Mouse (Mus musculus) neural tube, embryonic 15.5 days (tissue): ENCODE measurements around the gene Naa10. TPM values are rescaled to one million over a fixed set of nuclear protein-coding genes. Genes with fewer than 3 reads are reported as not detected.

ENCODE experiments used
- ATAC-seq: fragments of 200-750 bp; cut with Nextera tagmentation; 2 replicates; pipeline ENCODE4 v1.8.0; 2017; ENCODE audit warnings: mild to moderate bottlenecking, moderate TSS enrichment, moderate library complexity; ENCODE audit not compliant: low FRiP score
- H3K27ac ChIP-seq: fragments of 300-500 bp; sonication (generic); replicated peaks from 2 replicates; pipeline ENCODE4 v1.5.1; 2015; ENCODE audit warnings: mild to moderate bottlenecking, inconsistent platforms
- H3K27me3 ChIP-seq: fragments of 300-500 bp; sonication (generic); replicated peaks from 2 replicates; pipeline ENCODE4 v1.6.1; 2015; ENCODE audit warnings: inconsistent platforms
- H3K36me3 ChIP-seq: fragments of 300-500 bp; sonication (generic); 2 replicates; pipeline ENCODE4 v1.6.1; 2015; ENCODE audit warnings: inconsistent platforms
- H3K4me1 ChIP-seq: fragments of 300-500 bp; sonication (generic); 2 replicates; pipeline ENCODE4 v1.6.1; 2015; ENCODE audit warnings: inconsistent platforms
- H3K4me2 ChIP-seq: fragments of 300-500 bp; sonication (generic); 2 replicates; pipeline ENCODE4 v1.6.1; 2015; ENCODE audit warnings: inconsistent platforms, mild to moderate bottlenecking, moderate library complexity
- H3K4me3 ChIP-seq: fragments of 300-500 bp; sonication (generic); replicated peaks from 2 replicates; pipeline ENCODE4 v1.5.1; 2015; ENCODE audit warnings: mild to moderate bottlenecking, inconsistent platforms
- H3K9ac ChIP-seq: fragments of 300-500 bp; sonication (generic); replicated peaks from 2 replicates; pipeline ENCODE4 v1.6.1; 2015; ENCODE audit warnings: mild to moderate bottlenecking, inconsistent platforms
- H3K9me3 ChIP-seq: fragments of 300-500 bp; sonication (generic); replicated peaks from 2 replicates; pipeline ENCODE4 v1.6.1; 2016; ENCODE audit warnings: inconsistent platforms
- WGBS: fragments of 180-500 bp; shearing (Covaris S2); methylation state at CpG from one replicate; pipeline ENCODE4 v1.1.7; 2015; ENCODE audit warnings: mixed read lengths; 5-methylcytosine and 5-hydroxymethylcytosine counted together
- polyA plus RNA-seq: library from polyadenylated mRNA; unstranded; fragments of >200 nt; fragmentation: Nextera tagmentation; extraction: Ambion mirVana; gene quantifications from 2 replicates; pipeline ENCODE4 v1.2.1, GENCODE M21; 2015

Gene Naa10
- polyA plus RNA-seq, 1 experiment from 2014 or later, result 110 TPM

GRCm38 (mm10) chrX:73948647-73949046, 26.9 kb upstream of the Naa10 start:
- WGBS, result 23% methylated on average over 4 of the region's 4 CpGs
- Histone ChIP-seq H3K4me1 (no peaks in the 10 kb centered on the region), H3K4me2 (no peak overlapping the region), H3K27me3 (no peaks in the 10 kb centered on the region), H3K9ac (no peak overlapping the region), H3K9me3 (no peaks in the 10 kb centered on the region), H3K27ac (no peak overlapping the region), H3K36me3 (peaks cover 84% of the 10 kb centered on the region), H3K4me3 (no peak overlapping the region)
- peak; percentile 53; the same call in 1 of the 2 replicates for ATAC-seq

- Histone ChIP-seq H3K36me3 (peaks cover 75% of the 10 kb centered on the region), H3K4me1 (no peaks in the 10 kb centered on the region)
Measured at GRCm38 (mm10) chrX:73946896-73947295, 25.2 kb upstream of the Naa10 start.

GRCm38 (mm10) chrX:73942294-73942693, 20.6 kb upstream of the Naa10 start:
- Histone ChIP-seq H3K27ac (no peak overlapping the region), H3K36me3 (peaks cover 45% of the 10 kb centered on the region), H3K27me3 (no peaks in the 10 kb centered on the region), H3K9ac (no peak overlapping the region), H3K4me3 (no peak overlapping the region), H3K4me2 (no peak overlapping the region), H3K9me3 (no peaks in the 10 kb centered on the region), H3K4me1 (no peaks in the 10 kb centered on the region)
- WGBS, result 85% methylated on average over 2 of the region's 2 CpGs
- no peak for ATAC-seq

More at GRCm38 (mm10) chrX:73946896-73947295, 25.2 kb upstream of the Naa10 start:
- Histone ChIP-seq H3K9ac (no peak overlapping the region), H3K27me3 (no peaks in the 10 kb centered on the region), H3K27ac (no peak overlapping the region), H3K9me3 (no peaks in the 10 kb centered on the region), H3K4me3 (no peak overlapping the region), H3K4me2 (no peak overlapping the region)
- no peak for ATAC-seq
- 75% methylated on average over 6 of the region's 6 CpGs for WGBS

- no peaks in the 10 kb centered on the region for H3K4me1 ChIP-seq
- ATAC-seq, result no peak
- no peak overlapping the region for H3K9ac ChIP-seq
- H3K4me2 ChIP-seq, result no peak overlapping the region
- no peaks in the 10 kb centered on the region for H3K27me3 ChIP-seq
- H3K9me3 ChIP-seq, result no peaks in the 10 kb centered on the region
- H3K36me3 ChIP-seq, result peaks cover 40% of the 10 kb centered on the region
- no peak overlapping the region for H3K27ac ChIP-seq
- no peak overlapping the region for H3K4me3 ChIP-seq
- 85% methylated on average over 2 of the region's 2 CpGs for WGBS
Measured at GRCm38 (mm10) chrX:73941860-73942259, 20.1 kb upstream of the Naa10 start.

GRCm38 (mm10) chrX:73931871-73932270, 10.1 kb upstream of the Naa10 start:
- Histone ChIP-seq H3K4me2 (no peak overlapping the region), H3K27me3 (no peaks in the 10 kb centered on the region), H3K4me1 (no peaks in the 10 kb centered on the region), H3K9me3 (no peaks in the 10 kb centered on the region), H3K4me3 (no peak overlapping the region), H3K27ac (no peak overlapping the region), H3K36me3 (no peaks in the 10 kb centered on the region), H3K9ac (no peak overlapping the region)
- WGBS, result 85% methylated on average over 2 of the region's 2 CpGs
- ATAC-seq, result no peak

GRCm38 (mm10) chrX:73930402-73931062, 8.8 kb upstream of the Naa10 start, which contains the start of gene Renbp:
Renbp (minus strand) TSS chrX:73930850.
- no peaks in the 10 kb centered on the region for H3K36me3 ChIP-seq
- no peak within 1 kb of the TSS for H3K27ac ChIP-seq
- no peak for ATAC-seq
- 40% methylated on average over 17 of the region's 17 CpGs for WGBS
- no peak within 1 kb of the TSS for H3K9ac ChIP-seq
- H3K4me2 ChIP-seq, result peak within 1 kb of the TSS; percentile 33
- peak within 1 kb of the TSS; percentile 17; the same call in 1 of the 2 replicates for H3K4me3 ChIP-seq
- no peaks in the 10 kb centered on the region for H3K9me3 ChIP-seq
- H3K27me3 ChIP-seq, result no peaks in the 10 kb centered on the region
- H3K4me1 ChIP-seq, result no peaks in the 10 kb centered on the region

- Histone ChIP-seq H3K9me3 (no peaks in the 10 kb centered on the region), H3K27ac (peak overlapping the region; percentile 82), H3K36me3 (no peaks in the 10 kb centered on the region), H3K4me1 (peaks cover 10% of the 10 kb centered on the region), H3K4me3 (peak overlapping the region; percentile 56), H3K9ac (peak overlapping the region; percentile 48; the same call in 1 of the 2 replicates), H3K4me2 (peak overlapping the region; percentile 70), H3K27me3 (no peaks in the 10 kb centered on the region)
- no peak for ATAC-seq
- 70% methylated on average over 8 of the region's 8 CpGs for WGBS
Measured at GRCm38 (mm10) chrX:73922550-73922882, 772 bp upstream of the Naa10 start.

- Histone ChIP-seq H3K36me3 (no peaks in the 10 kb centered on the region), H3K9ac (peak overlapping the region; percentile 60), H3K4me1 (peaks cover 10% of the 10 kb centered on the region), H3K9me3 (no peaks in the 10 kb centered on the region), H3K27me3 (no peaks in the 10 kb centered on the region), H3K27ac (peak overlapping the region; percentile 82), H3K4me2 (peak overlapping the region; percentile 68), H3K4me3 (peak overlapping the region; percentile 56)
- no peak; the same call in none of the 2 replicates for ATAC-seq
- WGBS, result 25% methylated on average over 34 of the region's 34 CpGs
Measured at GRCm38 (mm10) chrX:73921285-73921822, 390 bp downstream of the Naa10 start.

GRCm38 (mm10) chrX:73918631-73919030, 3.1 kb downstream of the Naa10 start:
- Histone ChIP-seq H3K4me2 (no peak overlapping the region), H3K27me3 (no peaks in the 10 kb centered on the region), H3K9me3 (no peaks in the 10 kb centered on the region), H3K36me3 (no peaks in the 10 kb centered on the region), H3K27ac (no peak overlapping the region), H3K4me1 (peaks cover 10% of the 10 kb centered on the region), H3K9ac (no peak overlapping the region), H3K4me3 (no peak overlapping the region)
- WGBS, result 84% methylated on average over 5 of the region's 5 CpGs
- ATAC-seq, result no peak

- no peak for ATAC-seq
Measured at GRCm38 (mm10) chrX:73916945-73917344, 4.8 kb downstream of the Naa10 start.

GRCm38 (mm10) chrX:73914827-73915703, 6.7 kb downstream of the Naa10 start:
- H3K27ac ChIP-seq, result peak overlapping the region; percentile 80

More at GRCm38 (mm10) chrX:73916945-73917344, 4.8 kb downstream of the Naa10 start:
- H3K4me3 ChIP-seq, result no peak overlapping the region
- 84% methylated on average over 8 of the region's 8 CpGs for WGBS
- H3K27ac ChIP-seq, result no peak overlapping the region
- no peaks in the 10 kb centered on the region for H3K9me3 ChIP-seq
- no peak overlapping the region for H3K9ac ChIP-seq
- H3K36me3 ChIP-seq, result no peaks in the 10 kb centered on the region
- no peak overlapping the region for H3K4me2 ChIP-seq
- H3K4me1 ChIP-seq, result peaks cover 10% of the 10 kb centered on the region
- H3K27me3 ChIP-seq, result no peaks in the 10 kb centered on the region

More at GRCm38 (mm10) chrX:73914827-73915703, 6.7 kb downstream of the Naa10 start:
- Histone ChIP-seq H3K27me3 (no peaks in the 10 kb centered on the region), H3K4me2 (peak overlapping the region; percentile 51), H3K9me3 (no peaks in the 10 kb centered on the region), H3K4me1 (0 out of 2 replicates have a peak, but pooled peaks cover 5% of the 10 kb centered on the region), H3K36me3 (no peaks in the 10 kb centered on the region), H3K9ac (peak overlapping the region; percentile 14; the same call in 1 of the 2 replicates), H3K4me3 (peak overlapping the region; percentile 27)
- ATAC-seq, result peak; percentile 97
- 31% methylated on average over 31 of the region's 31 CpGs for WGBS
